Mouse (Mus musculus) spleen, adult 12 weeks (tissue): Measurements from ENCODE around the gene Tmsb10.

Experiments
- DNase-seq: peaks from one replicate; pipeline ENCODE4 v3.0.0; 2022; ENCODE audit warnings: low spot score

Tmsb10 gene

DNA sequence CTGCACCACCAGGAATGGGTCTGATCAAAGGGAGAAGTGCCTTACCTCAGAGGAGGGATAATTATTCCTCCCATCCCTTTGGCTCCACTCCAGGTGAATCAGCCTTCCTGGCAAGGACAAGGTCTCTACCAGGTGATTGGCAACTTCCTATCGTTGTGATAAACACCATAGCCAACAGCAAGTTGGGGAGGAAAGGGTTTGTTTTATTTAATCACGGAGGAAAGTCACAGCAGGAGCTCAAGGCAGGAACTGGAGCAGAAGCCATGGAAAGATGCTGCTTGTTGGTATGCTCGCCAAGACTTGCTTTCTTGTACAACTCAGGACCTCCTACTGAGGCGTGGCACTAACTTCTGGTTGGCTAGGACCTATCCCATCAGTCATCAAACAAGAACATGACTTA, 47.3 kb downstream of the Tmsb10 start:
- no peak for DNase-seq
